Mouse (Mus musculus) heart, embryonic 16.5 days (tissue): ENCODE data around the gene Mboat1. TPM values are rescaled to one million over a fixed set of nuclear protein-coding genes. Genes with fewer than 3 reads are reported as not detected.

Source experiments
- ATAC-seq: fragments of 200-750 bp; cut with Nextera tagmentation; replicated peaks from 2 replicates; pipeline ENCODE4 v1.8.0; 2017; ENCODE audit warnings: moderate number of reproducible peaks; ENCODE audit not compliant: insufficient read depth, low FRiP score; ENCODE audit errors: extremely low read depth
- H3K27ac ChIP-seq: fragments of 300-500 bp; sonication (generic); 2 replicates; pipeline ENCODE4 v1.5.1; 2014; ENCODE audit warnings: mild to moderate bottlenecking, low read length, control low read depth, moderate library complexity
- H3K27me3 ChIP-seq: fragments of 300-500 bp; sonication (generic); 2 replicates; pipeline ENCODE4 v1.6.1; 2014; ENCODE audit warnings: low read length, mixed read lengths; ENCODE audit not compliant: control insufficient read depth, insufficient read depth
- H3K36me3 ChIP-seq: fragments of 300-500 bp; sonication (generic); 2 replicates; pipeline ENCODE4 v1.6.1; 2014; ENCODE audit not compliant: control insufficient read depth, insufficient read depth
- H3K4me1 ChIP-seq: fragments of 300-500 bp; sonication (generic); 2 replicates; pipeline ENCODE4 v1.6.1; 2014; ENCODE audit warnings: low read length, mixed read lengths; ENCODE audit not compliant: control insufficient read depth, insufficient read depth
- H3K4me2 ChIP-seq: fragments of 300-500 bp; sonication (generic); 2 replicates; pipeline ENCODE4 v1.6.1; 2014; ENCODE audit warnings: low read depth, mild to moderate bottlenecking, control low read depth, low read length
- H3K4me3 ChIP-seq: fragments of 300-500 bp; sonication (generic); 2 replicates; pipeline ENCODE4 v1.5.1; 2014; ENCODE audit warnings: mild to moderate bottlenecking, control low read depth, low read length
- H3K9ac ChIP-seq: fragments of 300-500 bp; sonication (generic); 2 replicates; pipeline ENCODE4 v1.6.1; 2014; ENCODE audit warnings: low read length, control low read depth
- H3K9me3 ChIP-seq: fragments of 300-500 bp; sonication (generic); replicated peaks from 2 replicates; pipeline ENCODE4 v1.6.1; 2016; ENCODE audit warnings: low read length; ENCODE audit not compliant: control insufficient read depth
- WGBS: fragments of 180-500 bp; shearing (Covaris S2); extraction: QIAGEN DNeasy Blood & Tissue Kit; methylation state at CpG from one replicate; pipeline ENCODE4 v1.1.7; 2014; 5-methylcytosine and 5-hydroxymethylcytosine counted together
- polyA plus RNA-seq: library from polyadenylated mRNA; unstranded; fragments of >200 nt; fragmentation: Nextera tagmentation; extraction: Ambion mirVana; gene quantifications from 2 replicates; pipeline ENCODE4 v1.2.1, GENCODE M21; 2015

Gene Mboat1
- polyA plus RNA-seq, 1 experiment from 2014 or later, result 4.1 TPM

- H3K27ac ChIP-seq, result no peak overlapping the region
- 81% methylated on average over 8 of the region's 8 CpGs for WGBS
- H3K4me1 ChIP-seq, result no peaks in the 10 kb centered on the region
- no peak overlapping the region for H3K4me2 ChIP-seq
- no peak overlapping the region for H3K4me3 ChIP-seq
- no peaks in the 10 kb centered on the region for H3K9me3 ChIP-seq
- no peak overlapping the region for H3K9ac ChIP-seq
- H3K36me3 ChIP-seq, result no peaks in the 10 kb centered on the region
- ATAC-seq, result no peak
- no peaks in the 10 kb centered on the region for H3K27me3 ChIP-seq
Observed at GRCm38 (mm10) chr13:30196661-30197060, 60.4 kb downstream of the Mboat1 start.

- no peaks in the 10 kb centered on the region for H3K4me1 ChIP-seq
- no peak overlapping the region for H3K27ac ChIP-seq
- H3K4me3 ChIP-seq, result no peak overlapping the region
- WGBS, result 75% methylated on average over 9 of the region's 9 CpGs
- H3K27me3 ChIP-seq, result no peaks in the 10 kb centered on the region
- H3K9me3 ChIP-seq, result no peaks in the 10 kb centered on the region
- H3K36me3 ChIP-seq, result no peaks in the 10 kb centered on the region
- ATAC-seq, result no peak
- H3K4me2 ChIP-seq, result no peak overlapping the region
- no peak overlapping the region for H3K9ac ChIP-seq
Observed at GRCm38 (mm10) chr13:30198101-30198570, 61.8 kb downstream of the Mboat1 start.

GRCm38 (mm10) chr13:30199821-30200220 lies 63.5 kb downstream of the Mboat1 start:
- no peak for ATAC-seq
- 68% methylated on average over 4 of the region's 4 CpGs for WGBS
- Histone ChIP-seq H3K4me1 (no peaks in the 10 kb centered on the region), H3K4me2 (no peak overlapping the region), H3K4me3 (no peak overlapping the region), H3K27me3 (no peaks in the 10 kb centered on the region), H3K36me3 (no peaks in the 10 kb centered on the region), H3K9me3 (no peaks in the 10 kb centered on the region), H3K9ac (no peak overlapping the region), H3K27ac (no peak overlapping the region)

- 84% methylated on average over 2 of the region's 2 CpGs for WGBS
- Histone ChIP-seq H3K36me3 (no peaks in the 10 kb centered on the region), H3K9ac (no peak overlapping the region), H3K27me3 (no peaks in the 10 kb centered on the region), H3K4me3 (no peak overlapping the region), H3K4me2 (no peak overlapping the region), H3K9me3 (no peaks in the 10 kb centered on the region), H3K4me1 (no peaks in the 10 kb centered on the region), H3K27ac (no peak overlapping the region)
- ATAC-seq, result no peak
Observed at GRCm38 (mm10) chr13:30200737-30201136, 64.4 kb downstream of the Mboat1 start.

GRCm38 (mm10) chr13:30203018-30203417 lies 66.7 kb downstream of the Mboat1 start:
- Histone ChIP-seq H3K27ac (no peak overlapping the region), H3K9ac (no peak overlapping the region), H3K36me3 (no peaks in the 10 kb centered on the region), H3K4me1 (no peaks in the 10 kb centered on the region), H3K4me2 (no peak overlapping the region), H3K9me3 (no peaks in the 10 kb centered on the region), H3K27me3 (no peaks in the 10 kb centered on the region), H3K4me3 (no peak overlapping the region)
- 87% methylated on average over 2 of the region's 2 CpGs for WGBS
- ATAC-seq, result no peak

- Histone ChIP-seq H3K9me3 (no peaks in the 10 kb centered on the region), H3K27ac (no peak overlapping the region), H3K4me3 (no peak overlapping the region), H3K27me3 (no peaks in the 10 kb centered on the region), H3K4me2 (no peak overlapping the region), H3K4me1 (no peaks in the 10 kb centered on the region), H3K36me3 (no peaks in the 10 kb centered on the region), H3K9ac (no peak overlapping the region)
- 84% methylated on average over 1 of the region's 1 CpGs for WGBS
- ATAC-seq, result no peak
Observed at GRCm38 (mm10) chr13:30208176-30208575, 71.9 kb downstream of the Mboat1 start.

GRCm38 (mm10) chr13:30213276-30213675 lies 77.0 kb downstream of the Mboat1 start:
- Histone ChIP-seq H3K9me3 (no peaks in the 10 kb centered on the region), H3K4me1 (no peaks in the 10 kb centered on the region), H3K36me3 (no peaks in the 10 kb centered on the region), H3K9ac (no peak overlapping the region), H3K4me3 (no peak overlapping the region), H3K27ac (no peak overlapping the region), H3K27me3 (no peaks in the 10 kb centered on the region), H3K4me2 (no peak overlapping the region)
- no peak for ATAC-seq
- WGBS, result 64% methylated on average over 9 of the region's 9 CpGs

GRCm38 (mm10) chr13:30217588-30218371 lies 81.5 kb downstream of the Mboat1 start:
- Histone ChIP-seq H3K4me3 (no peak overlapping the region), H3K36me3 (no peaks in the 10 kb centered on the region), H3K27me3 (no peaks in the 10 kb centered on the region), H3K9ac (no peak overlapping the region), H3K9me3 (no peaks in the 10 kb centered on the region), H3K27ac (no peak overlapping the region), H3K4me2 (no peak overlapping the region), H3K4me1 (no peaks in the 10 kb centered on the region)
- WGBS, result 78% methylated on average over 12 of the region's 12 CpGs
- ATAC-seq, result no peak

- no peaks in the 10 kb centered on the region for H3K4me1 ChIP-seq
- 81% methylated on average over 7 of the region's 7 CpGs for WGBS
- no peaks in the 10 kb centered on the region for H3K9me3 ChIP-seq
- H3K36me3 ChIP-seq, result no peaks in the 10 kb centered on the region
- no peak overlapping the region for H3K27ac ChIP-seq
- H3K27me3 ChIP-seq, result no peaks in the 10 kb centered on the region
- no peak overlapping the region for H3K9ac ChIP-seq
- no peak overlapping the region for H3K4me2 ChIP-seq
- H3K4me3 ChIP-seq, result no peak overlapping the region
- no peak for ATAC-seq
Observed at GRCm38 (mm10) chr13:30219597-30219996, 83.3 kb downstream of the Mboat1 start.
